Mouse (Mus musculus): Measurements from ENCODE around the gene Mon2. TPM values are rescaled to one million over a fixed set of nuclear protein-coding genes. Genes with fewer than 3 reads are reported as not detected.
A peak's percentile ranks its signal among the peaks of the same experiment; 100 is the strongest.
"Not testable (repeated sequence)": the region's sequence is repeated elsewhere in the genome, so short reads cannot be mapped to it uniquely, and the experiment has no call there.

Mon2 gene
- total RNA-seq, 1 experiment from 2014 or later: 38.1 TPM

- no peak for ATAC-seq (replicated peaks; ENCODE audit: low read depth, poor library complexity, severe bottlenecking)
Observed at GRCm38 (mm10) chr10:123063021-123063420, 13.3 kb downstream of the Mon2 start.

- ATAC-seq (replicated peaks; ENCODE audit: low read depth, poor library complexity, severe bottlenecking): no peak
Observed at GRCm38 (mm10) chr10:123060831-123061230, 15.5 kb downstream of the Mon2 start.

- no peak for ATAC-seq (replicated peaks; ENCODE audit: low read depth, poor library complexity, severe bottlenecking)
Observed at GRCm38 (mm10) chr10:123057082-123057481, 19.2 kb downstream of the Mon2 start.

DNA sequence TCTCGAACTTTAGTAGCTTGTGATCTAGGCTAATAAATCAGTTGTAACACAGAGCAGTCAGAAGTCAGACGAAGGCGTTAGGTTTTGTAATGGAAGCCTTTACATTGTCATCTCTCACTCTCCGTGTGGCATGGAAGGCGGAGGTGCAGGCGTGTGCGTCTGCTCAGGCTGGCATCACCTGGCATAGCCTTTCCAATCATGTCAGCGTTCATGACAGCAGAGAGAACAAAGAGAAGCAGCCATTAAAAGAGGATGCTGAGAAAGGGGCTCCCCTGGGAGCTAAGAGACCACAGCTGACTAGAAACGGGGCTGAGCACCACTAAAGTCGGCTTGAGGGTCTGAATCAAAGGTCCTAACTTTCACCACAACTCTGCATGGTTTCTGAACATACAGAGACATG lies 19.8 kb downstream of the Mon2 start:
- ATAC-seq (replicated peaks; ENCODE audit: low read depth, poor library complexity, severe bottlenecking): no peak

DNA sequence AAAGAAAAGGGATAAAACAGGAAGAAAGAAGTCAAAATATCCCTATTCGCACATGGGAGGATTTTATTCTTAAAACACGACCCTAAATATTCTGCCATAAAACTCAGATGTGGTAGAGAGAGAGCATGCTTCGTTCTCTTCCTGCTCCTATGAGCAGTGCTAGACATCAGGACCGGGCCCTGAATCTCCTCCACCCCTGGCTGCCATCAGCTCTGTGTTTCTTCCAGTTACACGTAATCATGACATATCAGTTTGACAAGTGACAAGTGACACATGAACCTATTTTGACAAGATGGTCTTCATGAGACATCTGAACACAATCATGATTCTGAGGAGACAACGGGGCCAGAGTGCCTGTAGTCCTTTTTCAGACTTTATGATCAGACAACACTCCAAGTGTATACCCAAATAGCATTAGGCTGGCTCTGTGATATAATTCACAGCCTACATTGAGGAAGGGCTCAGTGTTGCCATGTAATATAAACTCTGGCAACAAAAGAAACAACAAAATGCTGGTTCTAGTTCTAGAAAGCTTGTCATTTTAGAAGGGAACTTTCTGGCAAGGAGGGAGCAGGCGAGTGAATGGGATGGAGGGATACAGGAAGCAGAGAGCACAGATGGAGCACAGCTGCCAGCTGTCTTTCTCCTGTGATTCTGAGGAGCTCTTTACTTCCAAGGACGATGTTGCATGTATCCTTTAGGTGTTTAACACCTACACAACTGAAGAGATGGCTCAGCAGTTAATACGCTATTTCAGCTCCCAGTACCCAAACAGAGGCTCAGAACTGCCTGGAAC lies 20.9 kb downstream of the Mon2 start:
- ATAC-seq (replicated peaks; ENCODE audit: low read depth, poor library complexity, severe bottlenecking): no peak

- no peak for ATAC-seq (replicated peaks; ENCODE audit: low read depth, poor library complexity, severe bottlenecking)
Observed at GRCm38 (mm10) chr10:123053557-123053956, 22.7 kb downstream of the Mon2 start.

DNA sequence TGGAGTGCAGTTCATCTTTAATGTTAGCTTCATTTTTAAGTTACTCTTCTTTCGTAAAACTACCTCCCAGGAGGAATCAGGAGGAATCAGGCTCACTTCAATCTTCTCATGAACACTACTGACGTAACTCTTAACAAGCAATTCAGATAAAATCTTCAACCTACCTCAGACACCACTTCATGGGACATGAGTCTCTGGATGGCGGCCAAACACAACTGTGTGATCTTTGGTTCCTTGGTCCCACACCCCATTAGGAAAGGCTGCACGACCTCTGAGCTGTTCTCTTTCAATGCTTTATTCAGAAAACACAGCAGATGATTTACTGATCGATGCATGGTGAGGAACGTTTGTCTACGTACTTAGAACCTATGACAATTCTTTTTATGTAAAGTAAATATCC lies 24.3 kb downstream of the Mon2 start:
- ATAC-seq (replicated peaks; ENCODE audit: low read depth, poor library complexity, severe bottlenecking): no peak

GRCm38 (mm10) chr10:123048730-123049129 lies 27.6 kb downstream of the Mon2 start:
- ATAC-seq (replicated peaks; ENCODE audit: low read depth, poor library complexity, severe bottlenecking): no peak

DNA sequence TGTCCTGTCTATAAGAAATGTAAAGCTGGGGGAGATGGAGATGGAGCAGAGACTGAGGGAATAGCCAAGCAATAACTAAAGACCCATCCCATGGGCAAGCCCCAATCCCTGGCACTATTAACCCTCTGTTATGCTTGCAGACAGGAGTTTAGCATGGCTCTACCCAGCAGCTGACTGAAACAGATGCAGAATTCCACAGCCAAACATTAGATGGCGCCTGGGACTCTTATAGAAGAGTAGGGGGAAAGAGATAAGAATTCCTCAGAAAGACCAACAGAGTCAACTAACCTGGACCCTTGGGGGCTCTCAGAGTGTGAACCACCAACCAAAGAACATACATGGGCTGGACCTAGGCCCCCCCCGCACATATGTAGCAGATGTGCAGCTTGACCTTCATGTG lies 36.4 kb downstream of the Mon2 start:
- no peak for ATAC-seq (replicated peaks; ENCODE audit: low read depth, poor library complexity, severe bottlenecking)

- ATAC-seq (replicated peaks; ENCODE audit: low read depth, poor library complexity, severe bottlenecking): no peak
Observed at GRCm38 (mm10) chr10:123032078-123032646, 44.1 kb downstream of the Mon2 start.

GRCm38 (mm10) chr10:123031449-123031848 lies 44.9 kb downstream of the Mon2 start:
- ATAC-seq (replicated peaks; ENCODE audit: low read depth, poor library complexity, severe bottlenecking): no peak

DNA sequence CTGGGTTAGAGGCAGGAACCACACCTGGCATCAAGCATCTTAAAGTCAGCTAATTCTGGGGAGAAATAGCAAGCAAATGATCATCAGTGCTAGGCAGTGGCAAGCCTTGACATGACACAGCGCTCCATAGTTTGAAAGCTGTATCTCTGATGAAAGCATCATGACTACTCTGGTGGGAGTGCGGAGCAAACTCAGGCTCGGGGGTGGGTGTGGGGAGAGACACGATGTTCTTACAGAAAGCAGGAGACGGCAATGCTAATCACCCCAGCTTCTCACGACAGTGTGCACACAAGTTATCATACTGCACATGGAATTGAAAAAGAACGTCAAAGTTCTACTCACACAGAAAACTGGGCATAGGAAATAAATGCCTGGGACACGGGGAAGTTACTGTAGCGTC lies 45.7 kb downstream of the Mon2 start:
- ATAC-seq (replicated peaks; ENCODE audit: low read depth, poor library complexity, severe bottlenecking): no peak

DNA sequence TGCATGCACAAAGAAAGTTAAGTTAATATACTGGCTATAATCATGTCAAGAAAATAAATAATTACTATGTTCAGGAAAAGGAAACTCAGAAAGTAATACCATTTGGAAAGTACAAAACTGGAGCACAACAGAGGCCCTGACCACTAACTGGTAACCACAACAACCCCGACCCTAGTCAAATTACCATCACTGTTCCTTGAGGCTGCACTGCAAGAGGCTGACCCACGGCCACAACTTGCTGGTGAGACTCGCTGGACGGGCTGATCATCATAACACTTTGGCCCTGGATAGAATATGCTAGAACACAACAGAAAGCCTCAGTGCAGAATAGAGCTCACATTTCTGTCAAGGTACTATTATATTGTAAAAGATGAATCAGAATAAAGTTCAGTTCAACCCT lies 47.4 kb downstream of the Mon2 start:
- ATAC-seq (replicated peaks; ENCODE audit: low read depth, poor library complexity, severe bottlenecking): no peak

DNA sequence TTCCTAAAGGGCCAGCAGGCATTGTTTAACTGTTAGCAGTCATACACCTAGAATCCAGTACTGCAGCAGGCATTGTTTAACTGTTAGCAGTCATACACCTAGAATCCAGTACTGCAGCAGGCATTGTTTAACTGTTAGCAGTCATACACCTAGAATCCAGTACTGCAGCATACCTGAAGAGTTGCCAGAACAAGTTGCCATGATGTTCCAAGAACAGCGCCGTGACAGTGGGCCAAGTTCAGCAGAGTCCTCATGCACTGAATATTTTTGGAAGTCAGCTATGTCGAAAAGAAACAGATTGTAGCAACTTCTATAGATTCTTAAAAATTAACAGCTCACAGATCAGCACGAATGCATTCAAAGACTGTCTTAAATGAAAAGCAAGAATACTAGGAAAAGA lies 49.6 kb downstream of the Mon2 start:
- ATAC-seq (replicated peaks; ENCODE audit: low read depth, poor library complexity, severe bottlenecking): not testable (repeated sequence)

DNA sequence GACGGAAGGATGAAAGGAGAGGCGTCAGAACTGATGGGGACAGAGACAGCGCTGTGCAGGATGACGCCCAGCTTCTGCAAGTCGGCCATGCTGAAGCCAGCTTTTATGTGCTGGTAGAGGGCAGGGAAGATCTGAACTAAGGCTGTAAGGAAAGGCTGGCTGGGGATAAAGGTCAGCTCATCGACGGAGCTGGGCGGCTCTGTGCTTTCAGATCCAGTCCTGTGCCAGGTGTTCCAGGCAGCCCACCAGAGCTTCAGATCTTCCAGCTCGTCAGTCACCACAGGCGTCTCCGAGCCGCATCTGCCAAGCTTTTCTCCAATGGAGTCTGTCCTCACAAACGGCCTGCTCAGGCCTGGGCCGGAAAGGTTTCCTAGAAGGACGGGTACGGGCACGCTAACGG lies 62.9 kb downstream of the Mon2 start:
- ATAC-seq (replicated peaks; ENCODE audit: low read depth, poor library complexity, severe bottlenecking): no peak

- ATAC-seq (replicated peaks; ENCODE audit: low read depth, poor library complexity, severe bottlenecking): no peak
Observed at GRCm38 (mm10) chr10:123011421-123011820, 64.9 kb downstream of the Mon2 start.

- ATAC-seq (replicated peaks; ENCODE audit: low read depth, poor library complexity, severe bottlenecking): peak; percentile 79
Observed at GRCm38 (mm10) chr10:123005237-123006185, 70.8 kb downstream of the Mon2 start.

DNA sequence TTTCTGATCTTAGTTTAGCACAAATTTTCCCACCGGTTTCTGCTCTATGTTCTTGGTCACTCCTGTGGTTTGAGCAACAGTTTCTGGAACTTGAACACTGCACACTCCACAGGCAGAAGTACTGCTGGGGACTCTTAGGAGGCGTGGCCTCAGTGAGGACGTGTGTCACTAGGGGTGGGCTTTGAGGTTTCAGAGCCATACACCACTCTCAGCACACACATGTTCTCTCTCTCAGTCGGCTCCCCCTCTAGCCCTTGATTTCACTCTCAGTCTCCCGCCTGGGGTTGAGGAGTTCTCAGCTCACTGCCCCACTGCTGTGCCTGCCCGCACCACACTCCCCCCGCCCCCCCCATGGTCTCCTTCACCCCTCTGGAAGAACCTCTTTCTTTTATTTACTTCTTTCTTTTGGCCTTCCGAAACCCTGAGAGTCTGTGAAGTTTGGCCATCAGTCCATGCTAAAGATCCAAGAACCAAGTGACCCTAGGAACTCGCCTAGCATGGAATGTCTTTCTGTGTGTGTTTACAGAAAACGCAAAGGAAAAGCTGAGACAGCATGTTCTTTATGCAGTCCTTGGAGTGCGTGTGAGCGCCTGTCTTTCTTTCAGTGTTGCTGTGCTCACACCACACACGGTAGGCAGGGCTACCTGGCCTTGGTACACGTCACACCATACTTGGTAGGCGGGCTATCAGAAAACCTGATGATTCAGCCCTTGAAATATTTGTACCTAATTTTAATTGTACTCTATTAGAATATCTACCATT lies 71.6 kb downstream of the Mon2 start:
- ATAC-seq (replicated peaks; ENCODE audit: low read depth, poor library complexity, severe bottlenecking): peak; percentile 49

DNA sequence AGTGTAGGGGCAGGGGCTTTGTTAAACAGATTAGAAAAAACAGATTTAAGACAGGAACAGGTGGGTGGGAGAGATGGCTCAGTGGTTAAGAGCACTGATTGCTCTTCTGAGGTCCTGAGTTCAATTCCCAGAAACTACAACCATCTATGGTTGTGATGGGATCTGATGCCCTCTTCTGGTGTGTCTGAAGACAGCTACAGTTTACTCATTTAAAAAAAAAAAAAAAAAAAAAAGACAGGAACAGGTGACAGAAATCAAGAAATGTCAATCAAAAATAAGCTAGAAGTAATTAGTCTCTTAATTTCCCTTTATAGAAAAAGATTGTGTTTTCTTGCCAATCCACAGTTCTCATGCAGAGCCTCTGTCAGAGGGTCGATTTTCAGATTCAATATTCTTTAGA lies 74.3 kb downstream of the Mon2 start:
- no peak for ATAC-seq (replicated peaks; ENCODE audit: low read depth, poor library complexity, severe bottlenecking)

GRCm38 (mm10) chr10:123001363-123001762 lies 74.9 kb downstream of the Mon2 start:
- ATAC-seq (replicated peaks; ENCODE audit: low read depth, poor library complexity, severe bottlenecking): peak; percentile 45; the same call in 1 of the 2 replicates
